Mouse (Mus musculus): Measurements from ENCODE around the gene Spag17.

The Spag17 gene

GRCm38 (mm10) chr3:99981046-99981445 lies 95.8 kb downstream of the Spag17 start:
- H3K27me3 ChIP-seq (ENCODE audit: insufficient read depth, low read length): no peaks in the 10 kb centered on the region
- no peak overlapping the region for H3K4me3 ChIP-seq (replicated peaks; ENCODE audit: low read length)
- no peaks in the 10 kb centered on the region for H3K4me1 ChIP-seq (replicated peaks; ENCODE audit: low read depth, low read length)
- no peaks in the 10 kb centered on the region for H3K36me3 ChIP-seq (ENCODE audit: insufficient read depth, low read length)
- no peaks in the 10 kb centered on the region for H3K9me3 ChIP-seq (ENCODE audit: low read length)
- TF ChIP-seq NANOG (IDR thresholded peaks at IDR 0.05; ENCODE audit: borderline replicate concordance, low read length) (no peak), POU5F1 (IDR thresholded peaks at IDR 0.05; ENCODE audit: borderline replicate concordance, low read length) (no peak), CTCF (conservative IDR thresholded peaks at IDR 0.05; ENCODE audit: low read length) (no peak)

- Histone ChIP-seq H3K4me3 (replicated peaks; ENCODE audit: low read length) (no peak overlapping the region), H3K4me1 (replicated peaks; ENCODE audit: low read depth, low read length) (no peaks in the 10 kb centered on the region), H3K27me3 (ENCODE audit: insufficient read depth, low read length) (no peaks in the 10 kb centered on the region), H3K36me3 (ENCODE audit: insufficient read depth, low read length) (no peaks in the 10 kb centered on the region), H3K9me3 (ENCODE audit: low read length) (no peaks in the 10 kb centered on the region)
- TF ChIP-seq CTCF (conservative IDR thresholded peaks at IDR 0.05; ENCODE audit: low read length): no peak
- no peak for TF ChIP-seq NANOG (IDR thresholded peaks at IDR 0.05; ENCODE audit: borderline replicate concordance, low read length)
Observed at GRCm38 (mm10) chr3:100004676-100005075, 119.5 kb downstream of the Spag17 start.

GRCm38 (mm10) chr3:100009807-100010206 lies 124.6 kb downstream of the Spag17 start:
- no peak for TF ChIP-seq POU5F1 (IDR thresholded peaks at IDR 0.05; ENCODE audit: borderline replicate concordance, low read length)
- TF ChIP-seq CTCF (conservative IDR thresholded peaks at IDR 0.05; ENCODE audit: low read length): no peak
- no peak for TF ChIP-seq NANOG (IDR thresholded peaks at IDR 0.05; ENCODE audit: borderline replicate concordance, low read length)
- H3K4me1 ChIP-seq (replicated peaks; ENCODE audit: low read depth, low read length): no peaks in the 10 kb centered on the region
- no peaks in the 10 kb centered on the region for H3K27me3 ChIP-seq (ENCODE audit: insufficient read depth, low read length)

GRCm38 (mm10) chr3:100014110-100014509 lies 128.9 kb downstream of the Spag17 start:
- Histone ChIP-seq H3K9me3 (ENCODE audit: low read length) (no peaks in the 10 kb centered on the region), H3K4me1 (replicated peaks; ENCODE audit: low read depth, low read length) (no peaks in the 10 kb centered on the region), H3K4me3 (replicated peaks; ENCODE audit: low read length) (no peak overlapping the region), H3K36me3 (ENCODE audit: insufficient read depth, low read length) (no peaks in the 10 kb centered on the region), H3K27me3 (ENCODE audit: insufficient read depth, low read length) (no peaks in the 10 kb centered on the region)
- TF ChIP-seq CTCF (conservative IDR thresholded peaks at IDR 0.05; ENCODE audit: low read length) (no peak), POU5F1 (IDR thresholded peaks at IDR 0.05; ENCODE audit: borderline replicate concordance, low read length) (no peak), NANOG (IDR thresholded peaks at IDR 0.05; ENCODE audit: borderline replicate concordance, low read length) (no peak)

More at GRCm38 (mm10) chr3:100009807-100010206, 124.6 kb downstream of the Spag17 start:
- Histone ChIP-seq H3K9me3 (ENCODE audit: low read length) (no peaks in the 10 kb centered on the region), H3K4me3 (replicated peaks; ENCODE audit: low read length) (no peak overlapping the region), H3K36me3 (ENCODE audit: insufficient read depth, low read length) (no peaks in the 10 kb centered on the region)

- Histone ChIP-seq H3K36me3 (ENCODE audit: insufficient read depth, low read length) (no peaks in the 10 kb centered on the region), H3K4me3 (replicated peaks; ENCODE audit: low read length) (no peak overlapping the region), H3K9me3 (ENCODE audit: low read length) (no peaks in the 10 kb centered on the region), H3K4me1 (replicated peaks; ENCODE audit: low read depth, low read length) (peaks cover 27% of the 10 kb centered on the region), H3K27me3 (ENCODE audit: insufficient read depth, low read length) (no peaks in the 10 kb centered on the region)
- TF ChIP-seq CTCF (conservative IDR thresholded peaks at IDR 0.05; ENCODE audit: low read length) (no peak), POU5F1 (IDR thresholded peaks at IDR 0.05; ENCODE audit: borderline replicate concordance, low read length) (no peak), NANOG (IDR thresholded peaks at IDR 0.05; ENCODE audit: borderline replicate concordance, low read length) (no peak)
Observed at GRCm38 (mm10) chr3:100031291-100031690, 146.1 kb downstream of the Spag17 start.

GRCm38 (mm10) chr3:100032969-100033368 lies 147.8 kb downstream of the Spag17 start:
- no peaks in the 10 kb centered on the region for H3K27me3 ChIP-seq (ENCODE audit: insufficient read depth, low read length)
- no peak overlapping the region for H3K4me3 ChIP-seq (replicated peaks; ENCODE audit: low read length)
- no peaks in the 10 kb centered on the region for H3K36me3 ChIP-seq (ENCODE audit: insufficient read depth, low read length)
- H3K4me1 ChIP-seq (replicated peaks; ENCODE audit: low read depth, low read length): peaks cover 27% of the 10 kb centered on the region
- no peaks in the 10 kb centered on the region for H3K9me3 ChIP-seq (ENCODE audit: low read length)
- TF ChIP-seq NANOG (IDR thresholded peaks at IDR 0.05; ENCODE audit: borderline replicate concordance, low read length): no peak

- TF ChIP-seq NANOG (IDR thresholded peaks at IDR 0.05; ENCODE audit: borderline replicate concordance, low read length) (no peak), POU5F1 (IDR thresholded peaks at IDR 0.05; ENCODE audit: borderline replicate concordance, low read length) (peak; percentile 82; the same call in 1 of the 2 replicates), CTCF (conservative IDR thresholded peaks at IDR 0.05; ENCODE audit: low read length) (no peak)
- H3K4me3 ChIP-seq (replicated peaks; ENCODE audit: low read length): no peak overlapping the region
- peaks cover 27% of the 10 kb centered on the region for H3K4me1 ChIP-seq (replicated peaks; ENCODE audit: low read depth, low read length)
- H3K36me3 ChIP-seq (ENCODE audit: insufficient read depth, low read length): no peaks in the 10 kb centered on the region
- H3K9me3 ChIP-seq (ENCODE audit: low read length): no peaks in the 10 kb centered on the region
- H3K27me3 ChIP-seq (ENCODE audit: insufficient read depth, low read length): no peaks in the 10 kb centered on the region
Observed at GRCm38 (mm10) chr3:100034366-100034956, 149.3 kb downstream of the Spag17 start.

GRCm38 (mm10) chr3:100035097-100035496 lies 149.9 kb downstream of the Spag17 start:
- H3K36me3 ChIP-seq (ENCODE audit: insufficient read depth, low read length): no peaks in the 10 kb centered on the region
- TF ChIP-seq NANOG (IDR thresholded peaks at IDR 0.05; ENCODE audit: borderline replicate concordance, low read length) (no peak), CTCF (conservative IDR thresholded peaks at IDR 0.05; ENCODE audit: low read length) (no peak), POU5F1 (IDR thresholded peaks at IDR 0.05; ENCODE audit: borderline replicate concordance, low read length) (no peak)
- no peaks in the 10 kb centered on the region for H3K9me3 ChIP-seq (ENCODE audit: low read length)
- H3K4me1 ChIP-seq (replicated peaks; ENCODE audit: low read depth, low read length): peaks cover 27% of the 10 kb centered on the region
- no peaks in the 10 kb centered on the region for H3K27me3 ChIP-seq (ENCODE audit: insufficient read depth, low read length)
- no peak overlapping the region for H3K4me3 ChIP-seq (replicated peaks; ENCODE audit: low read length)

- Histone ChIP-seq H3K27me3 (ENCODE audit: insufficient read depth, low read length) (no peaks in the 10 kb centered on the region), H3K4me3 (replicated peaks; ENCODE audit: low read length) (no peak overlapping the region), H3K36me3 (ENCODE audit: insufficient read depth, low read length) (no peaks in the 10 kb centered on the region), H3K4me1 (replicated peaks; ENCODE audit: low read depth, low read length) (peaks cover 16% of the 10 kb centered on the region), H3K9me3 (ENCODE audit: low read length) (no peaks in the 10 kb centered on the region)
- TF ChIP-seq CTCF (conservative IDR thresholded peaks at IDR 0.05; ENCODE audit: low read length): no peak
- TF ChIP-seq NANOG (IDR thresholded peaks at IDR 0.05; ENCODE audit: borderline replicate concordance, low read length): no peak
- TF ChIP-seq POU5F1 (IDR thresholded peaks at IDR 0.05; ENCODE audit: borderline replicate concordance, low read length): no peak
Observed at GRCm38 (mm10) chr3:100036846-100037245, 151.6 kb downstream of the Spag17 start.
